Mouse (Mus musculus) heart, postnatal 25 days (tissue): ENCODE measurements around the gene Kdm7a. TPM values are rescaled to one million over a fixed set of nuclear protein-coding genes. Genes with fewer than 3 reads are reported as not detected.
A peak's percentile ranks its signal among the peaks of the same experiment; 100 is the strongest.

Experiments used
- DNase-seq: peaks from one replicate; pipeline ENCODE4 v3.0.0; 2022; ENCODE audit warnings: low spot score
- intact Hi-C: fragments of 180-260 bp; cut with DNase I; formaldehyde crosslinking; loops from one replicate; pipeline ENCODE4 v1.15.1; 2025
- total RNA-seq, 2 experiments: library from RNA; stranded (reverse); gene quantifications; 2 replicates each; pipeline ENCODE4 v1.2.3; 2021

Gene Kdm7a
- total RNA-seq, result 10 to 100 TPM; 17.2 to 19.9 TPM

GRCm38 (mm10) chr6:39206581-39207461 lies at the start of gene Kdm7a:
Kdm7a (minus strand) TSS chr6:39206789.
- intact Hi-C loops, result loop anchor here (2.0 to 5.0 kb wide), 3 partner anchors 35 to 655 kb away; partner anchors contain the start of gene Luc7l2

GRCm38 (mm10) chr6:39255271-39255670 lies 48.7 kb upstream of the Kdm7a start:
- intact Hi-C loops, result loop anchor here (5.0 kb wide), 1 partner anchor 87 kb away; no protein-coding TSS in a partner anchor
- DNase-seq, result no peak

More at GRCm38 (mm10) chr6:39206581-39207461, at the start of gene Kdm7a:
- peak; percentile 83 for DNase-seq

- intact Hi-C loops, result no loop called here
- DNase-seq, result no peak
Measured at GRCm38 (mm10) chr6:39250055-39250454, 43.5 kb upstream of the Kdm7a start.

DNA sequence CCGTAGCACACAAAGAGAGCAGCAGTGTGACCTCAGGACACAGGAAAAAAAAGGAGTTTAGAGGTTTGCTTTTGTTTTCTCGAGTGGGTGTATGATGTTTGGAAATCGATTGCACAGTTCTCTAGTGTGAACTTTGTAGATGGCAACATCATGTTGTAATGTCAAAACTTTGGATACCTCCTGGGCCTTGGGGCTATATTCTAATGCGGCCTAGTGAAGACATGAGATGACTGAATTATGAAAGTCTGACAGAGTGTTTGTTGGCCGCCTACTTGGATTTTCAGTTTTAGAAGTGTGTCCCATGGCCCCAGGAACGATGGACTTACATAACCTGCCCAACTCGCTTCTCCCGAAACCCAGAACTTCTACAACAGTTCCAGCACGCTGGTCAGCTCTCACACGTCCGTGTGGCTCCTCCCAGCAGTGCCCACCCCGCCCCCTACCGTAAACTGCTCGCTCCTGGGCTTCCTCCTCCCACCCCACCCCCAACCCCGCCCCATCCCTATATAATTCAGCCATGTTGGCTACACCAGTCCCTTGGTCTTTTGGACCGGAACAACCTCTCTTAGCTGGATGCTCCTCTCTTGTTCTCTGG lies 42.7 kb upstream of the Kdm7a start:
- no peak for DNase-seq
- intact Hi-C loops, result loop anchor here (2.0 kb wide), 1 partner anchor 20 kb away; no protein-coding TSS in a partner anchor

- DNase-seq, result no peak
- intact Hi-C loops, result loop anchor here (5.0 kb wide), 1 partner anchor 37 kb away; the partner anchor contains the start of gene Kdm7a
Measured at GRCm38 (mm10) chr6:39244066-39244465, 37.5 kb upstream of the Kdm7a start.

DNA sequence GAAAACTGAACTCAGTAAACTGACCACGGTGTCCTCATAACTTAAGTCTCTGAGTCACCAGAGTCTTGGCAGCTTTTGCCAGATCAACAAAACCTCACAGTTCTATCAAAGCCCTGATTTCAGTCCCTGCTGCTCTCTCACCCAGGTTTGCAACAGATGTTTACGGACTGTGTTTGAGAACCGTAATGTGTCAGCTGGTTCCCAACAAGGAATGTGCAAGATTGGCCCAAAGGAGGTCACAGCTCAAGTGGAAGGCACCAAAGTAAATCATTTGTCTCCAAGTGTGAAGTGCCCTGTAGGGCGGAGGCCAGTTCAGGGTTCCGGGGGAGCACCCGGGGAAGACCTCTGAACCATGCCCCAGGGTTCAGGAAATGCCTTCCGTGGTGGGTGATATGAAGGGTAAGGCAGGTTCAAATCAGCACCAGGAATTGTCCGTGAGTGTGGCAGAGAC lies 36.9 kb upstream of the Kdm7a start:
- intact Hi-C loops, result loop anchor here (5.0 kb wide), 1 partner anchor 36 kb away; the partner anchor contains the start of gene Kdm7a
- DNase-seq, result peak; percentile 27

DNA sequence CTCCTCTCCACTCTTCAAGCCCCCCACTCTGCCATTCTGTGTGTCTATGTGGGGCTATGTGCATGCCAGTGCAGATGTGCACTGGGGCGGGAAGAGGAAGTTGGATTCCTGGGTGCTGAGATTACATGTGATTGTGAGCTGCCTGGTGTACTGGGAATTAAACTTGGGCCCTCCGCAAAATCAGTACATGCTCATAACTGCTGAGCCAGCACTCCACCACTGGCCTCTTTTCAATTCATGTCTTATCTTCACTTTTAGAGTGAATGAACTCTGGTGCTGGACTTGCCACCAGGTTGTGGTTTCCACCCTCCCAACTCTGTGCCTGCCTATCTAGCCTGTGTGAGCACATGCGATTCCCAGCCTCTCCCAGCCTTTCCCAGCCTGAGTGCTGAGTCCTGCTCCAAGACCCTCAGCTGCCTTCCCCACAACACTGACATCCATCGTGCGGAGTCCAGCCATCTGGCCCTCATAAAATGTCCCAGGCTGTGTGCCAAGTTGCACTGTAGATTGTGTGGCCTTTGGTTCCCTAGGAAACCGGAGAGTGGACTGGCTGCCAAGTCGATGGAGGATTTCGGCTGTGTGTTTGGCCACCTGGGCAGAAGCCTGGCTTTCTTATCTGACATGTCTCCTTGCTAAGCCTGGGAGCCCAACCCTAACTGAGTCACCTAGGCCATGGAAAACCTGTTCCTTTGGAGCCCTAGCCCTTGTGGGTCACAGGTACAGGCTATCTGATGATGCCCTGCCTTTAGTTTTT lies 36.3 kb upstream of the Kdm7a start:
- intact Hi-C loops, result loop anchor here (5.0 kb wide), 1 partner anchor 36 kb away; the partner anchor contains the start of gene Kdm7a

DNA sequence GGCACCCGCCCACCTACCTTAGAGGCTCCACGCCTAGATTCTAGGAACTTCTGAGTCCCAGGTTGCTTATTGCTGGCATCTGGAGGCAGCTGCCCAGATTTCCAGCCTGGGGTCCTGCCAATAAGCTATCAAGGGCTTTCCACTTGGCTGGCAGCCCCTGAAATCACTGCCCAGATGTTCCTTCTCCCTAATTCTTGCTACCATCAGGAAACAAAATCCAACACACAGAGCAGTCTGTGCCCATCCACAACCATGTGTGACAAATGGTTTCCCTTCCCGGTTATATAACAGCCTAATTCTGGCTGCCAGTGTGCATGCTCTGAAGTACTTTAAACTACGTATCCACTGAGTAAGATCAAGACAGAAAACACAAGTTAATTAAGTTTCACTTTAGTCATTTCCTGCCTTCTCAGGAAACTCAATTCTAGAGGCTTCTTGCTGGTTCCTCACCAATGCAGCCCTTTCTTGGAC lies 34.9 kb upstream of the Kdm7a start:
- no peak for DNase-seq
- intact Hi-C loops, result loop anchor here (5.0 kb wide), 1 partner anchor 34 kb away; the partner anchor contains the start of gene Kdm7a

More for the DNA sequence above, 36.3 kb upstream of the Kdm7a start:
- peak; percentile 55 for DNase-seq

DNA sequence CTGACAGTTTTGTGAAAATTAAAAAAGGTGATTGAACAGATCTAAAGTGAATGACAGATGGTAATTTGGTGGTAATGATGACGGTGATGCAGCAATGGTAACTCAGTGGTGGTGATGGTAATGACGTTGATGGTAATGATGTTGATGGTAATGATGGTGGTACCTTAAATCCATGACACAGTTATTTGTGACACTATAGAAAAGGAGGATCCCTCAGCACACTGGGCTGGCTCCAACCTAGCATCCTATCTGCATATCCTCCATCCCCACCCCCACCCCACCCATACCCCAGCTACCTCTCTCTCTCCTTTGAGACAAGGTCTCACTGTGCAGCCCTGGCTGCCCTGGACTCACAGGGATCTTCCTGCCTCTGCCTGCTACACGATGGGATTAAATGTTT lies 34.4 kb upstream of the Kdm7a start:
- intact Hi-C loops, result loop anchor here (5.0 kb wide), 1 partner anchor 34 kb away; the partner anchor contains the start of gene Kdm7a
- DNase-seq, result no peak

DNA sequence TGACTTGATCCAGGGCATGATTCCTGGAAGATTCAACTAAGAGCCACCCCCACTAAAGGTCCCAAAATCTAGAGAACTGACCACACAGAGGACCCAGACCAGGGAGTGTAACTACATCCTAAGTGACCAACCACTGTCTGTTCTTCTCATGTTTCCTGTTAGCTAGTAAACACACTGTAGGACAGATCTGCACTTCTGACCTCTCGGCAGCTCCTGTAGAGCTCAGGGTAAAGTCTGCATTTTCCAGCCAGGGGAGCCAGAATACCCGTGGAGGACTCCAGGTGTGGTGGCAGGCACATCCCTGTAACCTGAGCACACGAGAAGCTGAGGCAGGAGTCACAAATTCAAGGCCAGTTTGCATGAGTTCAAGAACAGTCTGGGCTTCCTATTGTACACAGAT lies 31.3 kb upstream of the Kdm7a start:
- no peak for DNase-seq
- intact Hi-C loops, result no loop called here

GRCm38 (mm10) chr6:39232617-39233016 lies 26.0 kb upstream of the Kdm7a start:
- intact Hi-C loops, result no loop called here
- DNase-seq, result no peak

DNA sequence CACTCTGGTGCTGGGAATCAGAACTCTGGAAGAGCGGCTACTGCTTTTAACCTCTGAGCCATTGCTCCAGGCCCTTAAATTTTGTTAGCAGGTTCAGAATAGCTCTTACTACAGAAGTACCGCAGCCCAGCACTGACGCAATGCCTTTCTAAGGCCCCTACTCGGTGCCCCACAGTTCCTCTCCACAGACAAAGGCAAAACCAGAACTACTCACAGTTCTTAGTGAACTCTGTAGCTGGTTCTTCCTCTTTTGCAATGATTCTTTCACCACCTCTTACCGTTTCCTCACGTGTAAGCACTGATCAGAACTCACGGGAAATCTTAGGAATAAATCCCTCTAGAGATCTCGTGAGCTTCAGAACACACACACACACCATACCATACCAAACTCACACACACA lies 24.1 kb upstream of the Kdm7a start:
- DNase-seq, result no peak

GRCm38 (mm10) chr6:39226610-39226955 lies 20.0 kb upstream of the Kdm7a start:
- intact Hi-C loops, result no loop called here
- DNase-seq, result no peak

More for the DNA sequence above, 24.1 kb upstream of the Kdm7a start:
- intact Hi-C loops, result no loop called here

DNA sequence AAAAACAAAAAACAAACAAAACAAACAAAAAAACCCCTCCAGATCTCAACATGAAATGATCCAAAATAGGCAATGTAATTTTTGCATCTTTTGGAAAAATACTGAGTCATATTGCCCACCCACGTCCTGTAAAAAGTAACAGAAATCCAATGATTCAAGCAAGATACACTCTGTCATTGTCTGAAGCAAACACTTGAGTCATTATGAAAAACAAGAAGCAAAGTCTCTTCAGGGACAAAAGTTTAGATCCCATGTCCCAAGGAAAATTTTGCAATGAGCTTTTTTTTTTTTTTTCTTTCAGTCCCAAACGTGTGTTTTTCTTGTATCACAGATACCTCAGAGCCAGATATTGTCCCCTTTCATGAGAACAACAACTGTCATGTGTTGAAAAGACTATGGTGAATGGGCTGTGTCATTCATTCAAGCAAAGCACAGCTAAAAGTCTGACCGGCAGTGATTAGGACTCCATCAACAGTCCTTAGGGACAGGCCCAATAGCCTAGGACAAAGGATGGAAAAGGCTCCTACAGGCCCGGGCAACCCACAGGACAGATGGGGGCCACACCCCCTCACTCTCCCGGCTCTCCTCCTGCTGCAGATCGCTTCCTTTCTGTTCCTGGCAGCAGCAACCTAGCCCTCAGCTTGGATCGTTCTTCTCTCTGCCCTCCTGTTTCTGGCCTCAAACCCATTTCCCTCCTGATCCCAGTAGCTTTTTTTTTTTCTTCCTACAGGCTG lies 19.5 kb upstream of the Kdm7a start:
- DNase-seq, result no peak
- intact Hi-C loops, result no loop called here

- no peak for DNase-seq
- intact Hi-C loops, result no loop called here
Measured at GRCm38 (mm10) chr6:39223328-39223885, 16.8 kb upstream of the Kdm7a start.

- intact Hi-C loops, result no loop called here
- no peak for DNase-seq
Measured at GRCm38 (mm10) chr6:39222487-39222886, 15.9 kb upstream of the Kdm7a start.

DNA sequence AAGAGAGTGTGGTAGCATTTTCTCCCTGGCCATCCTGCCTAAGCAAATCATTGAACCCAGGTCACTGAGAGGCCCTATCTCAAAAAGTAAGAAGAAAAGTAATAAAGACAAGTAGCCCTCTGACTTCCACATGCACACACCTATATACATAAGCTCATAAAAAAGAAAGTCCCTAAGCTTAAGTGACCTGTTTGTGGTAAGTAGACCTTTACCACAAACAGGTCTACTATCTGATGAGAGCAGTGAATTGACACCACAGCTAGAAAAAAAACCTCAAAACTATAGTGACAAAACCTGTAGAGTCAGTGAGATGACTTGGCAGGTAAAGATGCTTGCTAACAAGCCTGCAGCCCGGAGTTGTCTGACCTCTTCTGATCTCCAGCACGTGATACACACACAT lies 11.4 kb upstream of the Kdm7a start:
- no peak for DNase-seq
- intact Hi-C loops, result no loop called here

DNA sequence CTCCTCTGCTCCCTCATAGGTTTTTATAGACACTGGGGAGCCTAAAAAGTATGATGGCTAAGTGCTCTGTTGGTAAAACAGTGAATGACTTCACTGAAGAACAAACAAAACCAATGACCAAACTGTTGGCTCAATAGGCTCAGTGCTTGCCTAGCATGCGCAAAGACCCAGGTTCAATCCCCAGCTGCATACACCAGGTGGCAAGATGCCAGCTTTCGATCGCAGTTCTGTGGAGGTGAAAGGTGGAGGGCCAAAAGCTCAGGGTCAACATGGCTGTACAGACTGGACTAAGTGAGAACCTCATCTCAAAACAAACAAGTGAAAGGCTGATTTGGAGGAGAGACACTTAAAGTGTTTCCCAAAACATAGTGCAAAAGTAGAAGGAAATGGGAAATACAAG lies 10.5 kb upstream of the Kdm7a start:
- intact Hi-C loops, result no loop called here
- no peak for DNase-seq
